In genomic region chr3:21760516-21761218, GRCm38 (mm10) we compare ENCODE assay signal across 14 mouse cellular contexts.
"Had no signal": no experiment of that assay in that cellular context is flagged by ENCODE, and none has a peak within 500 bp of the region (broad histone marks: within the 10 kb centered on the region; RNA-seq: fewer than 3 reads in every experiment).

No protein-coding gene starts in this region.

- H3K27me3 ChIP-seq: limb, embryonic 15.5 days; liver, embryonic 12.5 days; megakaryocyte, embryonic 14.5 days; neural tube, embryonic 15.5 days had no signal

- ATAC-seq: liver, embryonic 12.5 days; midbrain, embryonic 16.5 days had no signal

- H3K36me3 ChIP-seq: limb, embryonic 15.5 days; liver, embryonic 12.5 days; neural tube, embryonic 15.5 days had no signal

- H3K4me2 ChIP-seq: limb, embryonic 15.5 days; liver, embryonic 12.5 days; lung, embryonic 14.5 days; midbrain, embryonic 11.5 days; neural tube, embryonic 15.5 days had no signal

- DNase-seq: kidney, postnatal 10 days; lung, embryonic 14.5 days; lung, postnatal 14 days; right cerebral cortex, adult 18-20 months; spleen, adult 18-20 months; thymus, adult 18-20 months; thymus, postnatal 14 days had no signal

- H3K4me3 ChIP-seq: limb, embryonic 15.5 days; liver, embryonic 12.5 days; megakaryocyte, embryonic 14.5 days; neural tube, embryonic 15.5 days had no signal

- H3K4me1 ChIP-seq: limb, embryonic 15.5 days; liver, embryonic 12.5 days; neural tube, embryonic 15.5 days had no signal

- H3K27ac ChIP-seq: limb, embryonic 15.5 days; liver, embryonic 12.5 days; macrophage; neural tube, embryonic 15.5 days had no signal
